Mouse (Mus musculus): ENCODE results near the gene Lyve1. TPM values are rescaled to one million over a fixed set of nuclear protein-coding genes. Genes with fewer than 3 reads are reported as not detected.
"Not testable (repeated sequence)": the region's sequence is repeated elsewhere in the genome, so short reads cannot be mapped to it uniquely, and the experiment has no call there.

Gene Lyve1
- polyA plus RNA-seq (2015; fragmentation: Nextera tagmentation; extraction: Ambion mirVana): 25.4 and 33.7 TPM in 2 replicates

DNA sequence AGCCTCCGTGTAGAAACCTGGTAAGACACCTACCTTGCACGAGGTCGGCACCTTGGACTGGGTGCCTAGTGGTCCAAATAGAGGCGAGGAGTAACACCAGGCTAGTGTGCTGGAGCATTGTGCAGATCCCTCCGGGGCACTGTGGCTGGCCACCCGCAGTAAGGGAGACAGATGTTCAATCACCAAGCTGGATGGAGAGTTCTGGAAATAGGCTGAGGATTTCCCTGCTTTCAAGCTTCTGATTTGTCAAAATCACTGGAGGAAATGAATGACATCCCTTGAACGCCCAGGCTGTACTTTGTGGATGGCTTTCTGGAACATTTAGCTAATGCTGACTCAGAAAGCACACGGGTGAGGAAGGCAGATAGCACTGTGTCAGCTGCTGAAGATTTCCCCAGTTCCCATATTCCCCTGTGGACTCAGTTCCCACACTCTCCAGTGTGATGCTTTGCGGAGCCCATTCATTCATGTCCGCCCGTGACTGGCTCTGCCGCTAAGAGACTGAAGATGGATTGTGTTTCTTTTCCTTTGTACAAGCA is at the start of gene Lyve1:
TSS of gene Lyve1 (minus strand) at position 489 of the 539 bp plus-strand sequence.
- H3K27me3 ChIP-seq: no peaks in the 10 kb centered on the region
- H3K9me3 ChIP-seq (replicated peaks): no peaks in the 10 kb centered on the region
- no peak within 1 kb of the TSS for H3K9ac ChIP-seq
- WGBS (ENCODE audit: insufficient replicate concordance): 43% methylated on average over 12 of the region's 12 CpGs
- H3K36me3 ChIP-seq: no peaks in the 10 kb centered on the region
- peak; percentile 30 for ATAC-seq (ENCODE audit: low read depth)
- no peak within 1 kb of the TSS for H3K4me2 ChIP-seq
- no peak for DNase-seq
- H3K4me3 ChIP-seq (replicated peaks): no peak within 1 kb of the TSS
- peaks cover 22% of the 10 kb centered on the region for H3K4me1 ChIP-seq (replicated peaks)
- no peak within 1 kb of the TSS; the same call in 1 of the 2 replicates for H3K27ac ChIP-seq

DNA sequence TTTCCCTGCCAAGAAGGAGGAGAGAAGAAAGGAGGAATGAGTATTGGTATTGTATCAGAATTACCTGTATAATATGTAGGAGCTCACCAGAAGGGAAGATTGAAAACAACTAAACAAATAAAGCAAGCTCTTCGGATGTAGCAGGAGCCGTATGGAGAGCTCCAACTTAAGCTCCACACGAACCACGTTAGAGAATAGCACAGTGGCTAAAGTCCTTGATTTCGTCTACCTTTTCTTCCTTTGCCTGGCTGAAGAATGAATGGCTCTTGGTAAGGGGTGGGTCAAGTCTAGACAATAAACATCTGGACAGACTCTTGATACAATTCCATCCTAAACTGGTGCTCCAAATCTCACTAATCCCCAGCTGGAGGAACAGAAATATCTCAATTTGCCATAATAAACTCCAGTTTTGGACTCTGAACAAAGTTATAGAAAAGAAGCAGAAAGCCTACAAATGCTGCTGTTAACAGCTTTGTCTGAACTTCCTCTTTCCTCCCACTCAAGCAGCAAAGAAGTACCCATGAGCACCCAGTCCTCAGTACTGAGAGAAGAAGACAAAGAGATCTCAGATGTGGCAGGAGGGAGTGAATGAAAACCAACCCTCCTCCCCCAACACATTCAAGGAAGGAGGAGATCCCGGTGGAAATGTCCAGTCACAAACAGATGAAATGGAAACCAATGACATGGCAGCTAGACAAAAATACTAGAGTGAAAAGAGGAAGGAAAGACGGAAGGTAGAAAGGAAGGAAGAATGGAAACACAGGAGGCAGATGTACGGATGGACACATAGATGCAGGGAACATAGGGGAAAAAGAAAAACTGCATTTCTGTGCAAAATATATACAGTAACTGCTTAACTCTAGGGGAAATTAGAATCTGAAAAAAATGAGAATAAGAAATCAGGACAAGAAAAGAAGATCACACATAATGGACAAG is 45.4 kb upstream of the Lyve1 start:
- H3K9ac ChIP-seq: no peak overlapping the region
- WGBS (ENCODE audit: insufficient replicate concordance): 43% methylated on average over 8 of the region's 8 CpGs
- H3K27ac ChIP-seq: no peak overlapping the region
- H3K4me2 ChIP-seq: no peak overlapping the region
- no peaks in the 10 kb centered on the region for H3K27me3 ChIP-seq
- ATAC-seq (ENCODE audit: low read depth): no peak
- H3K36me3 ChIP-seq: no peaks in the 10 kb centered on the region
- H3K4me3 ChIP-seq (replicated peaks): no peak overlapping the region
- H3K9me3 ChIP-seq (replicated peaks): no peaks in the 10 kb centered on the region
- peaks cover 50% of the 10 kb centered on the region for H3K4me1 ChIP-seq (replicated peaks)
- DNase-seq: no peak

DNA sequence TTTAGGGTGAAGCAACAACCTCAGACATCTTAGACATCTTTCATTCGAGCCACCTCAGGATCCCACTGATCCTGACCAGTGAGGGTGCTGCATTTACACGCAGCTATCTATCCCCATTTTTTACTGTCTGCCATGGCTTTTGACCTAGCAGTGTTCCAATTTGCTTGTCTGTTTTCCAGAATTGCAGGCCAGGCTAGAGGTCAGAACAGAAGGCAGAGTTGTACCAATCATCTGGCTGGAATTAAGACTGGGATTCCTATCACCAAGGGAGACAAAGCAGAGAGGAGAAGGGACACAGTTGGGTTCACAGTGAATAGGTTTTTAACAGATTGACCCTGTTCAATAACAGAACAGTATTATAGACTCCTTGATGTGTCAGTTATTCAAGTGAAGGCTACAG is 43.5 kb upstream of the Lyve1 start:
- Histone ChIP-seq H3K27ac (no peak overlapping the region), H3K4me3 (replicated peaks) (no peak overlapping the region), H3K9me3 (replicated peaks) (no peaks in the 10 kb centered on the region), H3K9ac (no peak overlapping the region; the same call in 1 of the 2 replicates), H3K36me3 (no peaks in the 10 kb centered on the region), H3K4me2 (no peak overlapping the region), H3K4me1 (replicated peaks) (peaks cover 50% of the 10 kb centered on the region), H3K27me3 (no peaks in the 10 kb centered on the region)
- no peak for DNase-seq
- WGBS (ENCODE audit: insufficient replicate concordance): 74% methylated on average over 2 of the region's 2 CpGs
- no peak for ATAC-seq (ENCODE audit: low read depth)

DNA sequence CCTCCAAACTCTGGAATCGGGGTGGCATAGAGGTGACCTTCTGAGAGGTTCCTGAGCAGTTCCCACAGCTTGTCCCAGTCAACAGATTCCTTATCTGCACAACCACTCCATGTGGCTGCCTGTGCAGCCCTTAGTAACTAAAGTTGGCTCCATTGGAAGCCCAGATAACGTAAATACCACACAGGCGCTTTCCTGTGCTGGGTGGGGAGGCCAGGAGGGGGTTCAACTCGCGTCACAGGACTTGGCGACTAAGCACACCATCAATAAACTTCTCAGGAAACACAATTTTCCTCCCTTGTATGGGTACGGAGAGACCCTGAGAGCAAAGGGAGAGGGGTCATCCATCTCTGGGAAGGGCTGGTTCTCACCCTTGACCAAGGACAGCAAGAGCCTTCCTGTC is 40.2 kb upstream of the Lyve1 start:
- no peaks in the 10 kb centered on the region for H3K36me3 ChIP-seq
- H3K27ac ChIP-seq: peak overlapping the region; percentile 80
- no peaks in the 10 kb centered on the region for H3K9me3 ChIP-seq (replicated peaks)
- H3K9ac ChIP-seq: peak overlapping the region; percentile 51; the same call in 1 of the 2 replicates
- peak; percentile 96 for ATAC-seq (ENCODE audit: low read depth)
- H3K4me1 ChIP-seq (replicated peaks): peaks cover 44% of the 10 kb centered on the region
- no peaks in the 10 kb centered on the region for H3K27me3 ChIP-seq
- H3K4me2 ChIP-seq: peak overlapping the region; percentile 37
- WGBS (ENCODE audit: insufficient replicate concordance): 20% methylated on average over 7 of the region's 7 CpGs
- peak; percentile 60 for DNase-seq
- no peak overlapping the region for H3K4me3 ChIP-seq (replicated peaks)

DNA sequence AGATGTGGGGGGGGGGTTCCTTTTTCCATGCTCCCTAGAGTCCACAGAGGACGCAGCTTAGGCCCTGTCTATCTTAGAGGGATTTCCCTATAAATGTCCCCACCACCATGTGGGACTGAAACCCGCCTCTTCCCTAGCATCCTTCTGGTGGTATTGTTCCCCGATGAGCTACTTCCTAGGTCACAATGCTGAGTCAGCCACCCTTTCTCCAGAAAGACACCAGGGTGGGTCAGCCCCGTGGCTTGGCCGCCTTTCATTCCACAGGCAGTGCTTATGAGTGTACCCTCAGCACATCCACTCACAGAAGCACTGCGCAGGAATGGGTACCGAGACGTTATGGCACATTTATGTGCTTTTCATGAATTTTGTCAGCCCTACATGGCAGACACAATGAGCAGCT is 34.2 kb upstream of the Lyve1 start:
- H3K4me2 ChIP-seq: no peak overlapping the region
- no peak overlapping the region for H3K9ac ChIP-seq
- no peak overlapping the region for H3K4me3 ChIP-seq (replicated peaks)
- ATAC-seq (ENCODE audit: low read depth) (no peak), DNase-seq (no peak)
- H3K36me3 ChIP-seq: peaks cover 5% of the 10 kb centered on the region; the same call in 1 of the 2 replicates
- H3K27ac ChIP-seq: no peak overlapping the region
- H3K9me3 ChIP-seq (replicated peaks): no peaks in the 10 kb centered on the region
- H3K4me1 ChIP-seq (replicated peaks): peaks cover 35% of the 10 kb centered on the region
- WGBS (ENCODE audit: insufficient replicate concordance): 79% methylated on average over 8 of the region's 8 CpGs
- H3K27me3 ChIP-seq: no peaks in the 10 kb centered on the region

DNA sequence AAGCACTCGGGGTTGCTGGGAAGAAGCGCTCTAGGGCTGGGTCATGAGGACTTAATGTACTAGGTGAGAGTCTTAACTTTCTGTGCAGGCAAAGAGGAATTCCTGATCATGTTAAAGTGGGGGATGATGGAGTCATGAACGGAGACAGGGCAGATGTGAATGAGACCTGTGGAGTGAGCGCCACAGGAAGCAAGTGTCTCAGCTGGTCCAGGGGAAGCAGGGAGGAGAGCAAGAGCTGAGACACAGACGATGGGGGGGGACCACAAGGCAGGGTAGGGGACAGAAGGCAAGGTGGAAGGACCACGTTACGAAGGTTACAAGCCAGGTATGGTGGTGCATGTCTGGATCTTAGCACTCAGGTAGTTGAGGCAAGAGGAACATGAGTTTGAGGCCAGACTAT is 33.4 kb upstream of the Lyve1 start:
- Histone ChIP-seq H3K36me3 (peaks cover 5% of the 10 kb centered on the region; the same call in 1 of the 2 replicates), H3K9ac (no peak overlapping the region), H3K4me3 (replicated peaks) (no peak overlapping the region), H3K4me2 (no peak overlapping the region), H3K27ac (no peak overlapping the region), H3K27me3 (no peaks in the 10 kb centered on the region), H3K4me1 (replicated peaks) (peaks cover 32% of the 10 kb centered on the region), H3K9me3 (replicated peaks) (no peaks in the 10 kb centered on the region)
- 76% methylated on average over 7 of the region's 7 CpGs for WGBS (ENCODE audit: insufficient replicate concordance)
- ATAC-seq (ENCODE audit: low read depth): no peak
- no peak for DNase-seq

DNA sequence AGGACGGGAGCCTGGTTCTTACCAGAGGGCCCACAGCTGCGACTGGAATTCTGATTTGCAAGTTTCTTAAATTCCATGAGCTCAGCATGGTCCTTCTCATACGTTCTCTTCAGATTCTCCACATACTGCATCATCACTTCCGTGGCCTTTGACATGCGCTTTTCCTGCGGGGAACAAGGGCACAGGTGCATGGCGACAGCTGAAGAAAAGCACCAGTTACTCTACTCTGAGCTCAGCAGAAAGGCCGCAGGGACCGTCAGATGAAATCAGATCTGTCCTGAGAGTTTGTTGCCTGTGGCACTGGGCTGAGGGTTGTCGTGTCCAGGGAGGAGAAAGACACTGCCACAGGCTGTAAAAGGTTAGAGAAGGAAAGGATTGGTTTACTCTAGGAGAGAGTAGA is 32.7 kb upstream of the Lyve1 start:
- not testable (repeated sequence) for H3K4me3 ChIP-seq (replicated peaks); H3K27ac ChIP-seq; H3K27me3 ChIP-seq; H3K4me2 ChIP-seq; DNase-seq; H3K36me3 ChIP-seq; H3K9ac ChIP-seq; H3K9me3 ChIP-seq (replicated peaks); ATAC-seq (ENCODE audit: low read depth)
- 82% methylated on average over 10 of the region's 10 CpGs for WGBS (ENCODE audit: insufficient replicate concordance)
- peaks cover 30% of the 10 kb centered on the region for H3K4me1 ChIP-seq (replicated peaks)

DNA sequence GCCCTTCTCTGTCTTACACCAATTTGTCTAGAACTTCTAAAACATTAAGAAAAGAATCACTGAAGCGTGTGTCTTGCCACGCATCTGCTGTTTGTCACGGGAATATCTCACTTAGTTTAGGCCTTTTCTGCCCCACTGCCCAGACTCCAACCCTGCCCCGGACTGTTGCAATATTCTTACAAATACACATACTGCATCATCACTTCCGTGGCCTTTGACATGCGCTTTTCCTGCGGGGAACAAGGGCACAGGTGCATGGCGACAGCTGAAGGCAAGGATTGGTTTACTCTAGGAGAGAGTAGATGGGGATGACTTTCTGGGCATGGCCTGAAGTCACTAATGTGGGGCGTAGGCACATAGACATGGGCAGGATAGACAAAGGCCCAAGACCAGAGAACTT is 31.6 kb upstream of the Lyve1 start:
- Histone ChIP-seq H3K27me3 (no peaks in the 10 kb centered on the region), H3K4me2 (no peak overlapping the region), H3K4me3 (replicated peaks) (no peak overlapping the region), H3K36me3 (peaks cover 5% of the 10 kb centered on the region; the same call in 1 of the 2 replicates), H3K4me1 (replicated peaks) (peaks cover 35% of the 10 kb centered on the region), H3K27ac (peak overlapping the region; percentile 31; the same call in 1 of the 2 replicates), H3K9me3 (replicated peaks) (no peaks in the 10 kb centered on the region), H3K9ac (no peak overlapping the region)
- no peak for DNase-seq
- ATAC-seq (ENCODE audit: low read depth): no peak
- 71% methylated on average over 9 of the region's 9 CpGs for WGBS (ENCODE audit: insufficient replicate concordance)

DNA sequence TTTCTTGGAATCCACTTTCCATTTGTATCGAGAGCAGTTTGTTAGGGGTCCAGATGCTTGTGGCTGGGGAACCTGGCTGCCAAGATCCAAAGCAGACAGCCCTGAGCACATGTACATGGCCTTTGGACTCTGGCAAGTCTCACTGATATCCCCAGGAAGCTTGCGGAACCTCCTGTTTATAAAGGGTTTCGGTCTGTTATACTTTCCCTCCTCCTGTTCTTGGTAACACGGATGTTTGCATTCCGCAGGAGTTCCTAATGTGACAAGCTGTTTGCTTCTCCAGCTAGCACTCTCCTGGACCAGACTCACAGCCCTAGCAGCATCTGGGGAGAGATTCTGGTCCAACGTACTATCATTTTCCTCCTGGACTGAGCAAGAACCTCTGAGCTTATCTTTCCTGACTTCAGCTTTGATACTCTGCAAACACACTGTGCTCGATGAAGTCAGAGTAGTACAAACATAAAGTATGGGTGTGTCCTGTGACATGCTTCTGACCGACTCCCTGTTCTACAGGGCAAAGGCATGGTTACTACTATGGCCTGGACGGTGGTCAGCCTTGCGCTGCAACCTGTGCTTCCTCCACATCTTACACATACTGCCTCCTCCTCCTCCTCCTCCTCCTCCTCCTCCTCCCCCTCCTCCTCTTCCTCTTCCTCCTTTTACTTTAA is 31.0 kb upstream of the Lyve1 start:
- H3K27ac ChIP-seq: peak overlapping the region; percentile 48
- H3K36me3 ChIP-seq: peaks cover 5% of the 10 kb centered on the region; the same call in 1 of the 2 replicates
- DNase-seq (no peak), ATAC-seq (ENCODE audit: low read depth) (peak; percentile 67)
- H3K9me3 ChIP-seq (replicated peaks): no peaks in the 10 kb centered on the region
- H3K4me2 ChIP-seq: peak overlapping the region; percentile 5; the same call in 1 of the 2 replicates
- 52% methylated on average over 10 of the region's 10 CpGs for WGBS (ENCODE audit: insufficient replicate concordance)
- H3K4me1 ChIP-seq (replicated peaks): peaks cover 35% of the 10 kb centered on the region
- H3K9ac ChIP-seq: no peak overlapping the region; the same call in 1 of the 2 replicates
- no peaks in the 10 kb centered on the region for H3K27me3 ChIP-seq
- H3K4me3 ChIP-seq (replicated peaks): no peak overlapping the region

DNA sequence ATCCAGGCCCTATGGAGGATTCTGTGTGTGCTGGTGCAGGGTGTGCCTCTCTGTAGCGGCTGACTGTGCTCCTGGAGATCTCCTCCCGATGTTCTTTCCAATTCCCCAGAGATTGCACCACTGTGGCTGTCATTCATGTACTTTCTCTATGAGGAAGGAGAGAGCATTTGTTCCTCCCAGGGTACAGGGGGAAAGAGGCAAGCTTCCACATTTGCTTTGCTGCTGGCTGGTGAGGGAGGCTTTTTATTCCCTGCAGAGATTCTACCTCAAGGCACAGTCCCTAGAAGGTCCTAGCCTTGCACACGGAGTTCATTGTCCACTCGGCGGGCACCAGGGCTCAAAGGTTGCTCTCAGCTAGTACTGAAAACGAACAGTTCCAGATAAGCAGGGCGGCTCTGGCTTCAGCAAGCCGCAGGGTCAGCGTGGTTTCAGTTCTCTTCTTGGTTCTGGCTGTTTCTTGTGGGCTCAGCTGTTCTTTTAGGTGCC is 28.5 kb upstream of the Lyve1 start:
- Histone ChIP-seq H3K36me3 (peaks cover 1% of the 10 kb centered on the region; the same call in 1 of the 2 replicates), H3K4me3 (replicated peaks) (0 out of 2 replicates have a peak overlapping the region, but pooled peaks have one; percentile 0), H3K9me3 (replicated peaks) (no peaks in the 10 kb centered on the region), H3K4me2 (peak overlapping the region; percentile 39), H3K27me3 (no peaks in the 10 kb centered on the region), H3K4me1 (replicated peaks) (peaks cover 35% of the 10 kb centered on the region), H3K27ac (peak overlapping the region; percentile 47), H3K9ac (peak overlapping the region; percentile 46)
- WGBS (ENCODE audit: insufficient replicate concordance): 17% methylated on average over 9 of the region's 9 CpGs
- ATAC-seq (ENCODE audit: low read depth) (peak; percentile 54), DNase-seq (no peak)

All from liver, embryonic 13.5 days (tissue).